Mouse (Mus musculus): ENCODE data around the gene Rps26.

Gene Rps26

DNA sequence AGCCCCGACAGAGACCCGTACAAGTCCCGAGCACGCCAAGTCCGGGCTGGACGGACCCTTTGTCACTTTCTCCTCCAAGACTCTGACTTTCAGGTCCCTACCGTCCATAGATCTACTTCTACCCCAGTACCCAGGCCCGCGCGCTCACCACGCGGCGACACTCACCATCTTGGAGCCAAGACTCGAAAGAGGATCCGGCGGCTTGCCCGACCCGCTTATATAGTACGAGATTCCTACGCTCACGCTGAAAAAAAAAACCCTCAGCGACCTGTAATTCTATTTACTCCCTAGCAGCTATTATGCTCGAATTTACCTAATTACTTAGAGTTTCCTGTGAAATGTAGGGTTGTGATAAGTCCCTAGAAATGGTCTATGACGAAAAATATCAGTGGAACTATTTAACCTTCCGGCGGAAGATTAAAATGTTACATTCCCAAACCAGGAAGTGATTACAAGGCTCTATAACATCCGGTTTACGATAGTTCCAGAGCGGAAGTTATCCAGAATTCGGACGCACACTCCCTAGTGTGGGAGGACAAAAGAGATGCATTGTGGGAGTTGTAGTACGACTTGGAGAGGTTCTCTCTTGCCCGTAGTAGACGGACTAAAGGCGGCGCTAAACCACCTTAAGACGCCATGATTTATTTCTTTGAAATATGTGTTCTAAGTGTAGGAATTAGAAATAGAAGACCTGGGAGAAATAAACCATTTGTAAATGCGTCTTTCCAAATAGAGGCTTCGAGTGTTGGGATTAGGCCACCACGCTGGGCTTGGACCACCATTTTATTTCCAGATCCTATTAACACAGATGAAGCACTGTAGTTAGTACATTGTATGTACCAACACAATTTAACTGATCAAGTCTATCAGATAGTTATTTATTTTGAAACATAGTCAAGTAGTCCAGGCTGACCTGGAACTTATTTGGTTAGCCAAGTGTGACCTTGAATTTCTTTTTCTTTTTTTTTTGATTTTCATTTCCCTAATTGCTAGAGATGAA lies at the start of gene Rps26:
Gene Rps26, minus strand, starts transcription at position 437 of the 1,000 bp plus-strand sequence.
- peak; percentile 95 for DNase-seq

DNA sequence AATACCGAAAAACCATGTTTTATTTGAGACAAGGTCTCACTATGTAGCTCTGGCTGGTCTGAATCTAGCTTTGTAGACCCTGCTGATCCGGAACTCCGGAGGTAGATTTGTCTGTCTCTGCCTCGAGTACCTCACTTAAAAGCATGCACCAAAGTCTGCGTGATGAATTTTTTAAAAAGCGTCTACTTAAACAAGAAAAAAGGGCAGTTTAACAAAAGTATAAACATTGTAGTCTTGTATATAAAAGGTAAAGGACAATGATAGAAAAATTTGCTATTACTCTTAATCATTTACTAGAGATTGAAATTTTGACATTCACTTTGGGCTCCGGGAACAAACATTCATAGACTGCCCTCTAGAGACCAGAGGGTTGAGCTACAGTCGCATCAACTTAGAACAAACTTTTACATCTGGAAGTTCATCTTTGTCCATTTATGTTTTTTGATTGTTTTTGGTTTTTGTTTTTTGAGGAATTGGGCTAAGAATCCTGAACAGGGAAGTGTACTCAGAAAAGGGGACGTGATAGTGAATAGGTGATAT lies 48.0 kb upstream of the Rps26 start:
- DNase-seq: no peak

DNA sequence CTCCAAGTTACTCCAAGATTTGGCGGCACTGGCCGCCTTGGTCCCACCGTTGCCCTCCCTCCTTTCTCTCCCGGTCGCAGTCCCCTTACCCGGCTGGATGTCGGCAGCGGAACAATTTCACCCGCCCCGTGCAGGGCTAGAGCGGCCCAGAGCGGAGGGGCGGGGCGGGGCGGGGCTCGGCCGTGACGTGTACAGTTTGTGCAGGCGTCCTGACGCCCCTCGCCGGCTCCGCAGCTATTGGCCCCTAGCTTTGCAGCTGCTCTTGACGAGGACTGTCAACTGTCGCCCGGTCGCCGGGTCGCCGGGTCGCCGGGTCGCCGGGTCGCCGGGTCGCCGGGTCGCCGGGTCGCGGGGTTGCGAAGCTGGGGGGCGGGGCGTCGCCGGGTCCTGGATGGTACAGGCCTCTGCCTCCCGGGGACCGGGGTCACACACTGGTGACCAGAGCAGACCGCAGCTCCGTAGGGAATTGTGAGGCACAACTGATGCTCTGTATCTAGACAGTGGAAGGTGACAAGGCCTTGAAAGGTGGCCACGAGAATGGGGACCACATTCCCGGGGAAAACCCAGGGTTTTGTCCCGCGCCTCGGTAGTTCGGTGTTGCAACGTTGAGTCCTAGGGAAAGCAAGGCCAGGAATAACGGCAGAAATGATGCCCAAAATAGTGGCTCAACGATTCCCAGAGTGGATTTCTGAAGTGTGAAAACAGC lies 47.4 kb upstream of the Rps26 start, which contains the start of gene Suox:
Gene Suox, minus strand, starts transcription at position 311 of the 706 bp plus-strand sequence.
- DNase-seq: peak; percentile 83

DNA sequence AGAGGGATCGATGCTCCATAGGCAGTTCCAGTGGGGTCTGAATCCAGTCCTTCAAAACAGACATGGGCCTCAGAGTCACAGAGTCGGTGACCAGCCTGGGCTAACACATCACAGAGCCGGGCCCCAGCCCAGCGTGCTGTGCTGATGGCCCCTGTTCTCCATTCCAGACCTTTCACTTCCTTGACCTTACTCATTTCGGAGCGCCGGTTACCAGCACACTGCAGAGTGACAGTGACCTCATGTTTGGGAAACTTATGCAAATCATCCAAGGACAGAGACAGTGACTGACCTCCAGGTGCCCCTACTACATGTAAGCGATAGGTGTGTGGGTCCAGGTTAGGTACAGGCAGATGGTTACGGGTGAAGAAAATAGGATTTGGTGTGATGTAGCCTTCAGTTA lies 44.6 kb upstream of the Rps26 start:
- no peak for DNase-seq

DNA sequence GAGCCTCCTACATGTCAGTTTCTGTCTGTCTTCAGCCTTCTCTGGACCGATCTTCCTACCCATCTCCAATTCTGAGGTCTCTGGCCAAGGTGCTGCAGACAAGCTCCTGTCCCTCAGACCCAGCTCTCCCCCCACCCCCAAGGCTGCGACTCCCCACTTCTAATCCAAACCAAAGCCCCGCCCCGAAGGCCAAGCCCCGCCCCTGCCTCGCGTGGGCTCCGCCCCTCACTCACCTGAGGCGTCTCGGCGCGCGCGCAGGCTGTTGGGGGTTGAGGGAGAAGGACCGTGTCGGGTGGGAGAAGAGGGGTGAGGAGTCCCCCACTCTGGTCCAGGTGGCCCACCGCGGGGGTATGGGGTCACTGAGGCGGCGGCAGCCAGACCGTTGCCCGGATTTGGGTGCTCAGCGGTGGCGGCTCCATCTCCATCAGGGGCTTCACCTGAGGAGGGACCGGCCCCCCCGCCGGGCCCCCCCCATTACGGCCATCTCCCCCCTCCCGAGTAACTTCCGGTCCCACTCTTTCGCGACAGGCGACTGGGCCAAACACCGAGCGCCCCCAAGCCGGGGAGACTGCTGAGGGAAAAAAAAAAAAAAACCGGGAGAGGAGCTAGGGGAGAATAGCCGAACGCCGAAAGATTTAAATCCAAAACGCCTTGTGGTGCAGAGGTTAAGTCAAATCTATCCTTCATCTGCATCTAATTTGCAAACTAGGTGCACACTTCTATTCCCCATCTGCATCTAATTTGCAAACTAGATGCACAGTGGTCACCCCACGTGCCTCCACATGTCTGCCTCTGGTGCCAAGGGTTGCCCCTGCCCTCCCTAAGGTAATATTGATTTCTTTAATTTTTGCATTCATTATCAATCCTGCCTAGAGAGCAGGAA lies 42.5 kb upstream of the Rps26 start:
- DNase-seq: peak; percentile 77

DNA sequence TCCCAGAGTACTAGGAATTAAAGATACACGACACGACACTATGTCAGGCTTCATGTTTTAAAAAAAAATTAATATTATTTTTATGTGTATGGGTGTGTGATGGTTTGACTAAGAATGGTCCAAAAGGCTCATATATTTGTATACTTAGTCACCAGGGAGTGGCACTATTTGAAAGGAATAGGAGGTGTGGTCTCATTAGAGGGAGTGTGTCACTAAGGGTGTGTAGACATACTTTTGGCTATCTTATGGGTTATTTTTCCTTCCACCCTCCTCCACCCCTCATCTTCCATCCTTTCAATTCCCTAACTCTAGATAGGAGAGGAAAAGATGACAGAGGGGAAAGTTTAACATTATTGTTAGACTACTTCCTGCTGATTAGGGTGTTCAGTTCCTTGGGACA lies 39.3 kb upstream of the Rps26 start:
- DNase-seq: no peak

DNA sequence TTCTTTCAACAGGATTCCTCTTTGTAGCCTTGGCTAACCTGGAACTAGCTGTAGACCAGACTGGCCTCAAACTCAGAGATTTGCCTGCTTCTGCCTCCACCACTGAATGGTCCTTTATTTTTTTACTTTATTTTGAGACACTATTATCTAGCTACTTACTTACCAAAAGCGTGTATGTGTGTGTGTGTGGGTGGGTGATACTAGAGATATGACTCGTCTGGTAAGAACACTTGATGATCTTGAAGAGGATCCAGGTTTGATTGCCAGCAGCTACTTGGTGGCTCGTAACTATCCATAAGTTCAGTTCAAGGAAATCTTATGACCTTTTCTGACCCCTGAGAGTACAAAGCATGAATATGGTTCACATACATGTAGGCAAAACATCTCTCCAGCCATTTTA lies 38.8 kb upstream of the Rps26 start:
- DNase-seq: no peak

DNA sequence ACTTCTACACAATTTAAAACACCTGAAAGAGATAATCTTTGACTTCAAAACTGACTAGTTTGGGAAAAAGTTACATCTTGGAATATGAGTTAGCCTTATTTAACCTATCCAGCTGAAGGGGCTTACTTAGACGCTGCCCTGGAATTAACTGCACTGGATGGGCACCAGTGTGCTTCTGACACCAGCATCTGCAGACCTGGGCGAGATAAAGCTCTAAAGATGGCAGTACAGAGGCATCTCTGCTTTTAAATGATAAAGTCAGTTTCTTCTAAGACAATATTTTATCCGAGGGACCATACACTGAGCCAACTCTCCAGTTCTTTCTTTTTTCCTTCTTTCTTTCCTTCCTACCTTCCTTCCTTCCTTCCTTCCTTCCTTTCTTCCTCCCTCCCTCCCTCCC lies 38.3 kb upstream of the Rps26 start:
- no peak for DNase-seq

DNA sequence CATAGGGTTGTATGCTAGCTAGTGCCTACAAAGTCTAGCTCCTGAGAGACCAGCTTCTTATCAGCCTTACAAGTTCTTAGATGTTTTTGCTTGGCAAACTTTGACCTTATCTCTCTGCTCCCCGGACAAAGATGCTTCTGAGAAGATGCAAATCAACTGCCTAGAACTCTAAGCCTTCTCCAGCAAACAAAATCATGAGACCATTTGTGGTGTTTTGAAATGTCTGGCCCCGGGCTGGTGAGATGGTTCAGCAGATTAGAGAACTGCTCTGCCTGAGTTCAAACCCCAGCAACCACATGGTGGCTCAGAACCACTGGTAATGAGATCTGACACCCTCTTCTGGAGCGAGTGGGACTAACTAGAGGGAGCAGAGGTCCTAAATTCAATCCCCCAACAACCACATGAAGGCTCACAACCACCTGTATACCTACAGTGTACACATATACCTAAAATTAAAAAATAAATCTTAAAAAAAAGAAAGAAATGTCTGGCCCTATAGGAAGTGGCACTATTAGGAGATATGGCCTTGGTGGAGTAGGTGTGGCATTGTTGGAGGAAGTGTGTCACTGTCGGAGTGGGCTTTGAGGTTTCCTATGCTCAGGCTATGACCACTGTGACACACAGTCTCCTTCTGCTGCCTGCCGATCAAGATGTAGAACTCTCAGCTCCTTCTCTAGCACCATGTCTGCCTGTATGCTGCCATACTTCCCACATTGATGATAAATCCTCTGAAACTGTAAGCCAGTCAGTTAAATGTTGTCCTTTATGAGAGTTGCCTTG lies 37.1 kb upstream of the Rps26 start:
- DNase-seq: no peak

DNA sequence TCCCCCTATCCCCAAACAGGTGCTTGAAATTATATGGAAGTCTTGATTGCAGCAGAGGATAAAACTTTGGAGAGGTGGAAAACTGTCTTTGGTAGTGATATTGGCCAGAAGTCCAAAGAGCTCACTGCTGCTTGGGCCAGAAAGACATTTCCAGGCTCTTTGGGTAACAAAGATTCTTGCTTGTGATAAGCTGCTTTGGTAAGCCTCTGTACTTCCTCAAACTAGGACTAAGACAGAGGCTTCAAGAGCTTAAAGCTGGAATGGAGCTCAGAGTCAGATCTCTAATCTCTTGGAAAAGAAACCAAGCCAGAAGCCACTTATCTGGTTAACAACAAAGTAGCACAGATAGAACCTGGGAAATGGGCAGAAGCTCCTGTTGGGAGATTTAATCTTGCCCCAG lies 35.9 kb upstream of the Rps26 start:
- no peak for DNase-seq

DNA sequence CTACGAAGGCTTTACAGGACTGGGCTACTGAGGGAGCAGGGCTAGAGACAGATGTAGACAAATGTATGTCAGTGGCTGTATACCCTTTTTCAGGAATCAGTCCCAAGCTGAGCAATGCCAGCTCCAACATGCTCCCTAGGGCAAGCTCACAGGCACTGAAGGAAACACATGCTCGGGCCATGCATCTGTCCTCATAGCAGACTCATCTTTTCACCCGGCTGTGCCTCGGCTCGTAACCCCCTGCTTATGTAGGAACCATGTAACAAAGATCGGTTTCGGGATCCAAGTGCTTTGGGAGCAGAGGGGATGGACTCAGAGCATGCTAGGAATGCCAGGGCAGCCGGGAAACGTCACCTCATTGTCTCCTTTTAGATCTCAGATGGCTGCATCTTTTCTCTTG lies 32.9 kb upstream of the Rps26 start:
- DNase-seq: no peak

DNA sequence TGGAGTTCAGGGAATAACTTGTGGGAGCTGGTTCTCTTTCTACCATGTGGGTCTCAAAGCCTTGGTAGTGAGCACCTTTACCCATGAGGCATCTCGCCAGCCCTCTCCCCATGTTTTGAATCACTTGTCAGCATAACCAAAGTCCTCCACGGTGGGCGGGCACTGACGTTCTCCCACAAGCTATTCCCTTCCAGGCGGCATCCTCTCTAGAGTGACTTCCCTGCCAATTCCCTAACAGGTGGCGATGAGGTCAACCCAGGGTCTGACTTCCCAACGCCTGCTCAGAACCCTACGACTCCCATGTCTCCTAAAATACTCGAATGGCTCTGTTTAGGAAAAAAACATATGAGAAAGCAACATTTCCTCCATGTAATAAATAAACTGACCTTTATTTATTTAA lies 31.3 kb upstream of the Rps26 start:
- DNase-seq: peak; percentile 46

DNA sequence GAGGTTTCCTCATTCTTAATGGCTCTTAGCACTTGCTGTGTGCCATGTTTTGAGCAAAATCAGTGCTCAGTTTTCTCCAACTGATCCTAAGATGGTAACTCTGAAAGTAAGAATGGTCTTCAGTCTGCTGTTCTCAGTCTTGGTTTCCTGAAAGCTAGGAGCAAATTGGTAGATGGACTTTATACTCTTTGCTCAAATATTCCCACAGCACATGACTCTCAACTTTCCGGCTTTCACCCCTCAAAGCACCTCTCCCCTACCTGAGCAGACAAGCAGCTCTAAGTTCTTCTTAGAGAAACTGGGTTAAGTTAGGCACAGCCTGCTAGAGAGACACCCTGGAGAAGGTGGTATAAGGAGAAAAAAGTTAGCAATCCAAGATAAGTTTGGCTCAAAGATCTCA lies 30.2 kb upstream of the Rps26 start:
- peak; percentile 27 for DNase-seq

DNA sequence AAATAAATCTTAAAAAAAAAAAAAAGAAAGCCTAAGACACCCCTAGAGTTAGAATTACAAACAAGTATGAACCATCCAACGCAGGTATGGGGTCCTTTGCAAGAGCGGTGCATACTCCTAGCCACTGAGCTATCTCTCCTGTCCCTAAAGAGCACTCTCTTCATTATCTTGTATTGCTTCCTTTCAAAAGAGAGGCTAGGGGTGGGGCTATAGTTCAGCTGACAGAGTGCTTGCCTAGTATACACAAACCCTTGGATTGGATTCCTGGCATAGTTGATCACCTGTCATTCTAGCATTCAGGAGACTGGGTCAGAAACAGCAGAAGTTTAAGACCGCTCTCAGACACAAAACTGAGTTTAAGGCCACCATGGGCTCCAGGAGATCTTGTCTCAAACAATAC lies 28.7 kb upstream of the Rps26 start:
- no peak for DNase-seq

DNA sequence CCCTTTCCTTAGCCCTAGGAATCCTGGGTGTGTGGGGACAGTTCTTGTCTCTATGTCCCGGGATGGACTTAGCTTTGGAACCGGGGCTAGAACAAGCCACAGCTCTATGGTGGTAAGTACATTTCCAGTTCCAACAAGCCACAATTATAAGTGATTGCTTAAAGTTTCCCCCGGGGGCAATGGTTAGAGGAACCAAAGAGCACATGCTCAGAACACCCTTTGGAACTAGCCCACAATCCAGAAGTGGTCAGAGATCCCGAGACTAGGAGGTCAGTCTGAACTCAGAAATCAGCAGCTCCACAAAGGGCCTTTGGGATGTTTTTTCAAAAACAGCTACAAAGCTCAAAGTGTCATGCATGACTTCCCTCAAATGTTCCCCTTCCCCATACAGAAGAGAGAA lies 27.3 kb upstream of the Rps26 start:
- peak; percentile 76 for DNase-seq

DNA sequence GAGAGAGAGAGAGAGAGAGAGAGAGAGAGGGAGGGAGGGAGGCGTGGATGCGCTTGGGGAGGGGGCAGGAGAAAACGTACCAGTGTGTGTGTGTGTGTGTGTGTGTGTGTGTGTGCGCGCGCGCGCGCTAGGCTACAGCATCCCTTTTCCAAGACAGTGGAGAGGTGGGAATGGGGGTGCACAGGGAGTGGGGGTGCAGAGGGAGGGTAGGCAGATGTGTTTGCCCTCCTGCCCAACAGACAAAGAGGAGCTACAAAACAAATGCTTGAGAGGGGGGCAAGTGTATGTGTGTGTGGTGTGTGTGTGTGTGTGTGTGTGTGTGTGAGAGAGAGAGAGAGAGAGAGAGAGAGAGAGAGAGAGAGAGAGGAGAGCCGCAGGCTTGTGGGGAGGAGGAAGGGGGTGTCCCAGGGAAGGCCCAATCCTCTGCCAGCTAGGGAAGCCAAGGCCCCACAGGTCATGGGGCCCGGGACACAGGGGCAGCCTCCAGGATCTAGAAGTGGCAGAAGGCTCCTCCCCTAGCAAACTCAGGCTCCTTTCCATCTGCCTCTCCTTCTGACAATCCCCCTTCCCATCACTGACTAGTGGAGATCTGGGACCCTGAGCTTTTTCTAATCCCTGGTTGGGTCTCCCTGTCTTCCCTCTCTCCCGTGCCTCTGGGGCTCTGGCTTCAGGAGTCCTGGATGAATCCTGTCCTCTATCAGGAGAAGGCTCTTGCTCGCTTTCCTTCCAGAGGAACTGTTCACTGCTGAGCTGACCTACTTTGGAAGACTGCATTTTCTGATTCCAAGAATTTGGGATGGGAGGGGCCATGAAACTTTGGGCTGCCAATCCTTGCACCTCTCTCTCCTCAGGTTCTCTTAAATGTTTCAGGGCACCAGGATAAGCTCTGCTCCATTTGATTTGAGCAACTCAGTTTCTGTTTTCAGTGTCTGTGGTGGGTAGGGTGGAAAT lies 19.9 kb upstream of the Rps26 start:
- peak; percentile 44 for DNase-seq

DNA sequence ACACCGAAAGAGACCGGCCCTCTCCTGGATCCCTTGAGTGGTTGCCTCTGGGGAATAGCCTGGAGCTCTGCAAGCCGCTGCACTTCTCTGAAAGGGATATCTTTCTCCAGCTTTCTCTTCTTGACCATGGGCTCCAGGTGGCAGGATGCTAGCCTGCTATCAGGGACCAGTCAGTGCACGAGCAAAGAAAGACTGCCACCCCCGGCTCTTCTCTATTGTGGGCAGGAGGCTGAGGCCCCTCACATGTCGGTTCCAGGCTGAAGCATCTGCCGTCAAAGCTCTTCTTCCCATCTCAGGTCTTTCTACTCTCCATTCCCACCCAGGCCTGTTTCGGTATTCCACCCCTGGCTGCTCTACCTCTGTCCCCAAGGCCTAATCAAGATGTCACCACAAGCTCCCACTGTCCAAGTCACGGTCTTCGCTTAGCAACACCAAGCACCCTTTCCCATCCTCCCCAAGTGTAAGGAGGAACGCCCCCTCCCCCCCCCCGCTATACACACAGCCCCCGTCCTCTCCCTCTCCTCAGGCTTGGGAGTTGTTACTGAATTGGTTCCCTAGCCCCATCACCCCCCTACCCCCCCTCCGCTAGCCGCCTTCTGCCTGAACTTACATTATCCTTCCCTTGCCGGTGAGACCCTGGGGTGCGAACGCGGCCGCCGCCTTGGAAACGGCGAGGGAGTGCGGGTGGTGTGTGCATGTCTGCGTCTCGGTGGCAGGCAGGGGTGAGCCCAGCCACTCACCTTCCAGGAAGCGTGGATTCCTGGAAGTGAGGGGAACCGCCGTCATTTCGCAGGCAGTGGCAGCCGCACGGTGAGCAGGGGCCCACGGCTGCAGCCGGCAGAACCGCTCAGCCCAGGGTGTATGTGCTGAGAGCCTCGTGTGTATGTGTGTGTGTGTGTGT lies 18.8 kb upstream of the Rps26 start, which contains the start of gene Ikzf4:
Gene Ikzf4, minus strand, starts transcription at position 881 of the 901 bp plus-strand sequence.
- no peak for DNase-seq

DNA sequence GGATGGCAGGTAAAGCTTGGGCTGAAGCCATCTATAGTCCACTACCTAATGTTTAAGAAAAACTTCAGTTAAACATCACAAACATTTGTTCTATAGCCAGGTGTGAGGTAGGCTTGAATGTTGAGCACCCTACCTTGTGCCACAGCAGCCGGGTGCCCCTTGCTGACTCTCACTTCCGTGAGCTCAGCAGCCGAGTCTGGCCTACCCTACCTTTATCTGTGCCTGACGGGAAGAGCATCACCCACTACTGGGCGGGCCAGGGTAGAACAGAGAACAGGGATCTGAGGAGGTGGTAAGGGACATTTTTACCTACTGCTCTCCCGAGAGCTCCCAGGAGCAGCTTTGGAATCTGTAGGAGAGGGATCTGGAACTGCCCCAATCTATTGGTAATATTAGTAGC lies 16.2 kb upstream of the Rps26 start:
- DNase-seq: no peak

DNA sequence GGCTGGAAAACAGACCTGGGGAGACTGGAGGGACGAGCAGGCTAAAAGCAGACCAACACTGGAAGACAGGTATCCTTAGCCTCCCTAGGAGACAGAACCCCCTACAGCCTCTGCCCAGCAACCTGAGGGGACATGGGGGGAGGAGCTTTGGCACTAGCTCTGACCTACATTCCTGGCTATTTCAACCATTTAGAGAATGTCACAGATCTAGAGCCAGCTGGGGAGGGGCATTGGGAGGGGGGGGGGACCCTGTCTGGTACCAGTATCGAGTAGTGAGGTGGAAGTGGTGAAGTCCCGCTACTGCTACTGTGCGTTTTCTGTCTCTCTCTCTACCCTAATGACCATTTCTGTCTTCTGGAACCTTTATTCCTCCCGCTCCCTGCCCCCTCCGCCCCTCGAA lies 15.3 kb upstream of the Rps26 start:
- DNase-seq: no peak
